Mouse (Mus musculus): ENCODE data around the gene Il2ra. TPM values are rescaled to one million over a fixed set of nuclear protein-coding genes. Genes with fewer than 3 reads are reported as not detected.

Il2ra gene
- polyA plus RNA-seq, 1 experiment from 2014 or later, result not detected

DNA sequence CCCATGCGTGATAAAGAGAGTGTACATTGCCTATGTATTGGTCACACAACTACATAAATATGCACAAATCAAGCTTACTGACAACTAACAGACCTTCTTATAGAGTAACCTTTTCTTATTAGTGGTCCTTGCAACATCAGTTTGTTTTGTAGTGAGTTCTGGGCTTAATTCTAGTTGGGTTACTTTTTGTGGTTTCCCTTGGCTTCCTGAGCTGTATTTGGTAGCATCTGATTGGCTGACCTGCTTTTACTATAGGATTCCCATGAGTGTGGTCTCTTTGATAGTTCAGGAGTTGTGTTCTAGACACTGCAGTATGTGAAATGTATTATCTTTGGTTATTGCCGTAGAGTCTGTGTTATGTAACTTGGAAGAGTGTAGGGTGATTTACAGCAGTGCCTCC is 15.0 kb downstream of the Il2ra start:
- DNase-seq (ENCODE audit: low spot score) (no peak), ATAC-seq (replicated peaks; ENCODE audit: low FRiP score, low read depth) (no peak)
- Histone ChIP-seq H3K4me2 (ENCODE audit: low read length) (no peak overlapping the region), H3K4me1 (replicated peaks; ENCODE audit: insufficient read depth, low read length) (no peaks in the 10 kb centered on the region), H3K27ac (no peak overlapping the region), H3K9ac (ENCODE audit: low read depth, low read length) (no peak overlapping the region), H3K27me3 (ENCODE audit: insufficient read depth, low read length) (no peaks in the 10 kb centered on the region), H3K9me3 (replicated peaks; ENCODE audit: low read length) (no peaks in the 10 kb centered on the region), H3K36me3 (ENCODE audit: insufficient read depth, low read length) (no peaks in the 10 kb centered on the region), H3K4me3 (replicated peaks; ENCODE audit: low read depth, low read length) (no peak overlapping the region)
- 95% methylated on average over 2 of the region's 2 CpGs for WGBS
- TF ChIP-seq CTCF (IDR thresholded peaks at IDR 0.05; ENCODE audit: low read depth), result no peak

GRCm38 (mm10) chr2:11659263-11659662 is 16.7 kb downstream of the Il2ra start:
- Histone ChIP-seq H3K27ac (no peak overlapping the region), H3K27me3 (ENCODE audit: insufficient read depth, low read length) (no peaks in the 10 kb centered on the region), H3K9ac (ENCODE audit: low read depth, low read length) (no peak overlapping the region), H3K4me3 (replicated peaks; ENCODE audit: low read depth, low read length) (no peak overlapping the region), H3K4me2 (ENCODE audit: low read length) (no peak overlapping the region), H3K36me3 (ENCODE audit: insufficient read depth, low read length) (no peaks in the 10 kb centered on the region), H3K9me3 (replicated peaks; ENCODE audit: low read length) (no peaks in the 10 kb centered on the region), H3K4me1 (replicated peaks; ENCODE audit: insufficient read depth, low read length) (no peaks in the 10 kb centered on the region)
- WGBS, result 12% methylated on average over 2 of the region's 2 CpGs
- ATAC-seq (replicated peaks; ENCODE audit: low FRiP score, low read depth), result no peak
- no peak for DNase-seq (ENCODE audit: low spot score)
- no peak for TF ChIP-seq CTCF (IDR thresholded peaks at IDR 0.05; ENCODE audit: low read depth)

DNA sequence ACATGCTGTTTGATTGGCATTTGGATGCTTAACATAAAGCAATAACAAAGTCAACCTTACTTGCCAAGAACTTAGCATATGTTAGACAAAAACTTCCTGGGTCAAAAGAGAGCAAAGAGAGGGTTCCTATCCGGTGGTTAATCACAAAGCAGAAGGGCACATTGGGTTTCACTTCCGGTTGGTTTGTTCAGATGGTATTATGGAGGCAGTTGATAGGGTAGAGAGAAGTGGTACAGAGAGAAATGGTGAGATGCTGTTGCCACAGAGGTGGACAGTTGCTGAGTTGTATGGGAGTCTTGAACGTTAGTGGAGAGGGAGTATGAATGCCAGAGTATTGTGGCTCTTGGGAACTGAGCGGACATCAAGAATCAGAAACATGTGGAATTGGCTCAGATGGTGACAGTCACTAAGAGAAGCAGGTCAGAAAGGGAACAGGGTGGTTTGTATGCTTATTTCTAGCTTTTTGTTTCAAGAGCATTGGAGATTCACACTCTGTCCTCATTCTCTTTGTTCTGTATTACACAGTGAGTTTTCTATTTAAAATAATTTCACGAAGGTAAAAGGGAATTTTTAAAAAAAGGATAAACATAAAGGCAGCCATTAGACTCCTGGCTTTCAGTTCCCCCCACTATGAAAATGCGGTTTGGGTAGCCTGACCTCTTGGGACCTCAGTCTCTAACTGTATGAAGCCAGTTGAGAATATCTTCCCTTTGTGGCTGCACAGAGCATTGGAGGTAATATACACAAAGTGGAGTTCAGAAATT is 19.7 kb downstream of the Il2ra start:
- DNase-seq (ENCODE audit: low spot score) (no peak), ATAC-seq (replicated peaks; ENCODE audit: low FRiP score, low read depth) (no peak)
- Histone ChIP-seq H3K4me1 (replicated peaks; ENCODE audit: insufficient read depth, low read length) (no peaks in the 10 kb centered on the region), H3K27ac (no peak overlapping the region), H3K27me3 (ENCODE audit: insufficient read depth, low read length) (no peaks in the 10 kb centered on the region), H3K4me2 (ENCODE audit: low read length) (no peak overlapping the region), H3K9me3 (replicated peaks; ENCODE audit: low read length) (no peaks in the 10 kb centered on the region), H3K36me3 (ENCODE audit: insufficient read depth, low read length) (no peaks in the 10 kb centered on the region), H3K9ac (ENCODE audit: low read depth, low read length) (no peak overlapping the region), H3K4me3 (replicated peaks; ENCODE audit: low read depth, low read length) (no peak overlapping the region)
- WGBS, result 85% methylated on average over 6 of the region's 6 CpGs
- no peak for TF ChIP-seq CTCF (IDR thresholded peaks at IDR 0.05; ENCODE audit: low read depth)

- WGBS, result 86% methylated on average over 1 of the region's 1 CpGs
- TF ChIP-seq CTCF (IDR thresholded peaks at IDR 0.05; ENCODE audit: low read depth), result no peak
- Histone ChIP-seq H3K27me3 (ENCODE audit: insufficient read depth, low read length) (no peaks in the 10 kb centered on the region), H3K9ac (ENCODE audit: low read depth, low read length) (no peak overlapping the region), H3K4me3 (replicated peaks; ENCODE audit: low read depth, low read length) (no peak overlapping the region), H3K4me2 (ENCODE audit: low read length) (no peak overlapping the region), H3K27ac (no peak overlapping the region), H3K4me1 (replicated peaks; ENCODE audit: insufficient read depth, low read length) (no peaks in the 10 kb centered on the region), H3K36me3 (ENCODE audit: insufficient read depth, low read length) (no peaks in the 10 kb centered on the region), H3K9me3 (replicated peaks; ENCODE audit: low read length) (no peaks in the 10 kb centered on the region)
- ATAC-seq (replicated peaks; ENCODE audit: low FRiP score, low read depth) (no peak), DNase-seq (ENCODE audit: low spot score) (no peak)
These were observed 20.3 kb downstream of the Il2ra start for GRCm38 (mm10) chr2:11662907-11663230.

DNA sequence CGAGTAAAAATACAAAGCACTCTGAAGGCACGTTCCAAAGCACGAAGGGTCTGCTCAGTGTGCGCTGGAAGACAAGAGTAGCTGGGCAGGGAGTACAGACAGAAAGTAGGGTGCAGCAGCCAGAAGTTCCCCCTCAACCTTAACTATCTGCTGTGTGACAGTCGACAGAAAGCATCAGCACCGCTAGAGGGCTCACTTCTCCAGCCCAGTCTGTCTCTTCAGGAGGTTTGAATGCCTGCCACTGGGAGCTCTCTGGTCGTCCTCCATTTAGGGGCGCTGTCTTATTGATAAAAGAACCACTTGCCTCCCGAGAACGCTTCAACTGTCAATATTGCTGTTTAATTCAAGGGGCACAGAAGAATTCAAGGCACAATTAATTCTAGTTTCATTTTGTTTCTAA is 21.4 kb downstream of the Il2ra start:
- no peaks in the 10 kb centered on the region for H3K27me3 ChIP-seq (ENCODE audit: insufficient read depth, low read length)
- peak overlapping the region; percentile 46 for H3K4me2 ChIP-seq (ENCODE audit: low read length)
- TF ChIP-seq CTCF (IDR thresholded peaks at IDR 0.05; ENCODE audit: low read depth), result peak; percentile 90
- peak; percentile 91 for DNase-seq (ENCODE audit: low spot score)
- no peaks in the 10 kb centered on the region for H3K36me3 ChIP-seq (ENCODE audit: insufficient read depth, low read length)
- H3K9me3 ChIP-seq (replicated peaks; ENCODE audit: low read length), result no peaks in the 10 kb centered on the region
- no peaks in the 10 kb centered on the region for H3K4me1 ChIP-seq (replicated peaks; ENCODE audit: insufficient read depth, low read length)
- no peak overlapping the region for H3K9ac ChIP-seq (ENCODE audit: low read depth, low read length)
- peak; percentile 85 for ATAC-seq (replicated peaks; ENCODE audit: low FRiP score, low read depth)
- H3K4me3 ChIP-seq (replicated peaks; ENCODE audit: low read depth, low read length), result no peak overlapping the region
- H3K27ac ChIP-seq, result no peak overlapping the region
- 6% methylated on average over 10 of the region's 10 CpGs for WGBS

- Histone ChIP-seq H3K27ac (no peak overlapping the region), H3K4me1 (replicated peaks; ENCODE audit: insufficient read depth, low read length) (no peaks in the 10 kb centered on the region), H3K36me3 (ENCODE audit: insufficient read depth, low read length) (no peaks in the 10 kb centered on the region), H3K27me3 (ENCODE audit: insufficient read depth, low read length) (no peaks in the 10 kb centered on the region), H3K4me3 (replicated peaks; ENCODE audit: low read depth, low read length) (no peak overlapping the region), H3K4me2 (ENCODE audit: low read length) (peak overlapping the region; percentile 46), H3K9me3 (replicated peaks; ENCODE audit: low read length) (no peaks in the 10 kb centered on the region), H3K9ac (ENCODE audit: low read depth, low read length) (no peak overlapping the region)
- WGBS, result 46% methylated on average over 6 of the region's 6 CpGs
- TF ChIP-seq CTCF (IDR thresholded peaks at IDR 0.05; ENCODE audit: low read depth), result no peak; the same call in 1 of the 2 replicates
- peak; percentile 14 for DNase-seq (ENCODE audit: low spot score)
- ATAC-seq (replicated peaks; ENCODE audit: low FRiP score, low read depth), result no peak
These were observed 21.8 kb downstream of the Il2ra start for GRCm38 (mm10) chr2:11664367-11664766.

DNA sequence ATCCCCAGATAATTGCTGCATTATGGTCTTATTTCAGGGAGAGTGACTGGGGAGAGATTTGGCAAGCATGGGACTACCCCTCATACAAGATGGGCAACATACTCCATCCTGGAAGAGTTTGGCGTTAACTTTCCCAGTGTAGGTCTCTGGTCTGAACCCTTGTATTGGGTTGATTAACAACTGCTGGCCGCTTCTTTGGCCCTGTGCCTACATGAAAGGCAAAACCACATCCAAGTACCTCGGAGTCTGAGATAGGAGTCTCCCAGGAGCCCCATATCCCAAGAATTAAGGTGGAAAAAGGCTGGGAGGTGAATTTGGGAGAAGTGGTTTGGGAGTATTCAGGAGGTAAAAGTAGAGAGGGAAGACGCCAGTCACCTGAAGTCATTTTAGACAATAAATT is 22.2 kb downstream of the Il2ra start:
- no peaks in the 10 kb centered on the region for H3K27me3 ChIP-seq (ENCODE audit: insufficient read depth, low read length)
- H3K9me3 ChIP-seq (replicated peaks; ENCODE audit: low read length), result no peaks in the 10 kb centered on the region
- H3K4me2 ChIP-seq (ENCODE audit: low read length), result no peak overlapping the region
- WGBS, result 66% methylated on average over 4 of the region's 4 CpGs
- no peaks in the 10 kb centered on the region for H3K4me1 ChIP-seq (replicated peaks; ENCODE audit: insufficient read depth, low read length)
- no peak overlapping the region for H3K27ac ChIP-seq
- H3K36me3 ChIP-seq (ENCODE audit: insufficient read depth, low read length), result no peaks in the 10 kb centered on the region
- DNase-seq (ENCODE audit: low spot score) (no peak), ATAC-seq (replicated peaks; ENCODE audit: low FRiP score, low read depth) (no peak)
- H3K9ac ChIP-seq (ENCODE audit: low read depth, low read length), result no peak overlapping the region
- no peak for TF ChIP-seq CTCF (IDR thresholded peaks at IDR 0.05; ENCODE audit: low read depth)
- no peak overlapping the region for H3K4me3 ChIP-seq (replicated peaks; ENCODE audit: low read depth, low read length)
